Mouse (Mus musculus): ENCODE data around the gene Ap4m1.
"Not testable (repeated sequence)": the region's sequence is repeated elsewhere in the genome, so short reads cannot be mapped to it uniquely, and the experiment has no call there.

Gene Ap4m1

GRCm38 (mm10) chr5:138195463-138195862 is 23.7 kb downstream of the Ap4m1 start:
- no peak for DNase-seq

DNA sequence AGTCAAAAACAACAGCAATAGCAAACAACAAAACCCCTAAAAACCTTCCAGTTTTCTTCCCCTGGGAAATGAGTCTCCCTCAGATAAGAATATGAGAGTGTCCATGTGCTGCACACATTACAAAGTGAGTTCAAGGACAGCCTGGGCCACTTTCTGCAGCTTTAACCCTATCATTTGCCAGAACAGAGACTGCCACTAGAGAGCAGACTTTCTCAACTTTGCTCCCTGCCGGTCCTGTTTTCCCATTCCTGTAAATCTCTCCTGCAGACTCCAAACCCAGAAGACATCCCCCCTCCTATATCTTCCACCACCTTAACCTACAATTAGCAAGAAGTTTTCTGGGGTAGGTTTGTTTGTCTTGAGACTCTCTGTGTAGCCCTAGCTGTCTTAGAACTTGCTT is 27.8 kb downstream of the Ap4m1 start:
- no peak for DNase-seq

DNA sequence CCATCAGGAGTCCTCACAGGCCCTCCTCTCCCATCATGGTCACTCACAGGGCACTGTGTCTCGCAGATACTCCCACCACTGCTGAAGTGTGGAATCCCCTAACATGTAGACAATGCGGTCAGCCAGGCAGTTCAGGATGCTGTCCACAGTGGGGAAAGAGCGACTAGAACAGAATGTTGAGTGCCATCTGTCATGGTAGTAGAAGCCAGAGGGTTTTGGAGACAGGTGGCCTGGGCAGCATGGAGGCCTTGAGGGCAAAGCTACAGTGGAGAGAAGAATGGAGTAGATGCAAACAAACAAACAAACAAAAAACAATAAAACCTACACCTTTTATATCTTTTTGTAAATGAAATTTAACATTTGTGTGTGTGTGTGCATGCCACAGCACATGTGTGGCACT is 30.3 kb downstream of the Ap4m1 start:
- DNase-seq, result no peak

DNA sequence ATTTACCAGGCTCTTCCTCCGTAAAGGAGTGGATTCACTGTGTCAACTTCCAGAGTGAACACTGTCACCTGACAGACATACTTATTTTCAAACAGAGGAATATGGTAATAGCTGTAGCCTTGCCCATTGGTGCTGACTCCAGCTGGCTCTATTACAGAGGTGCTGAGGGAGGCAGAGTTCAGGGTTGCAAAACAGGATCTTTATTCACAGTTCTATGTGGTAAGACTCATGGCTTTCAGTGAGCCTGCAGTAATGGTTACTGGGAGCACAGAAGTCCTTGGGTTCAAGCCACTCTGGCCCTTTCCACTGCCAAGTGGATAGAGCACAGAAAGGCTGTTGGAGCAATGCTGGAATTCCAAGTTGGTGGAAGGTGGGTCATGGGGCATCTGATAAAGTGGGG is 35.5 kb downstream of the Ap4m1 start:
- DNase-seq, result no peak

- no peak for DNase-seq
Measured at GRCm38 (mm10) chr5:138207873-138208272, 36.1 kb downstream of the Ap4m1 start.

DNA sequence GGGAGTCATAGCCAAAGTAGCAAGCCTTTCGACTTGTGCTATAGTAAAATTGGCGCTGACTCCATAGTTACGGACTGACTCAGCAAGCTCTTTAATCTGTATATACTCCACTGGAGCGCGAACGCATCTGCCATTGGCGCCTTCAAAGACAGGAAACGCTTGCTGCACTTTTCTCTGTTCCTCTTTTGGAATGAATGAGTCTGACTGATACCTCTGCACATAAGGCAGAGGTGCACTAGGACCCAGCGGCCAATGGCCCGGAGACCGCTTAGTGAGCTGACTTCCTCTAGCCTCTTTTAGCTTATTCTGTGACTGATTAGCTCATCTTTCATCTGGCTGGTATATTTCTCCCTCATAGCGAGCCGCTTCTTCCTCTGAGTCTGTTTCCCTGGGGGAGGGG is 44.8 kb downstream of the Ap4m1 start:
- not testable (repeated sequence) for DNase-seq

GRCm38 (mm10) chr5:138219864-138220263 is 48.1 kb downstream of the Ap4m1 start:
- DNase-seq, result no peak

DNA sequence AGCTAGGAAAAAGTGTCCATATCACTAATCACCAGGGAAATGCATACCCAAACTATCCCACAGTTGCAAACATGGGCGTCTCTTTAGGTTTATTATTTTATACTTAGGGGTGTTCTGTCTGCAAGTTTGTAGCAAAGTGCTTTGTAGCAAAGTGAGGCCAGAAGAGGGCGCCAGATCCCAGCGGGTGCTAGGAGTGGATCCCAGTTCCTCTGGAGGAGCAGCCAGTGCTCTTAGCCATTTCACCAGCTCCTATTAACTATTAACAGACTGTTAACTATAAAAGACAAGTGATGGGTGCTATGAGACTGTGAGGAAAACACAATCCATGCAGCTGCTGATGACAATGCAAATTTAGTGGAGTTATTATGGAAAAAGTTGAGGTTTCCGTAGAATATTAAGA is 50.3 kb downstream of the Ap4m1 start:
- peak; percentile 67 to 88 for DNase-seq

DNA sequence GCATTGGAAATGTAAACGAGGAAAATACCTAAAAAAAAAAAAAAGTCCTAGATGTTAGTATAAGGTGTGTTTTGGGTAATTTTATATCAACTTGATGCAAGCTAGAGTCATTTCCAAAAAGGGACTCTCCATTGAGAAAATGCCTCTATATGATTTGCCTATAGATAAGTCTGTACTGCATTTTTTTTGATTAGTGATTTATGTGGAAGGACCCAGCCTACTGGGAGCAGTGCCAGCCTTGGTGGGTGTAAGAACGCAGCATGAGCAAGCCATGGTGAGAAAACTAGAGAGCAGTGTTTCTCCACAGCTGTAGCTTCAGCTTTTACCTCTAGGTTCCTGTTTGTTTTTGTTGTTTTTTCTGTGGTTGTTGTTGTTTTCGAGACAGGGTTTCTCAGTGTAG is 51.5 kb downstream of the Ap4m1 start:
- DNase-seq, result no peak

DNA sequence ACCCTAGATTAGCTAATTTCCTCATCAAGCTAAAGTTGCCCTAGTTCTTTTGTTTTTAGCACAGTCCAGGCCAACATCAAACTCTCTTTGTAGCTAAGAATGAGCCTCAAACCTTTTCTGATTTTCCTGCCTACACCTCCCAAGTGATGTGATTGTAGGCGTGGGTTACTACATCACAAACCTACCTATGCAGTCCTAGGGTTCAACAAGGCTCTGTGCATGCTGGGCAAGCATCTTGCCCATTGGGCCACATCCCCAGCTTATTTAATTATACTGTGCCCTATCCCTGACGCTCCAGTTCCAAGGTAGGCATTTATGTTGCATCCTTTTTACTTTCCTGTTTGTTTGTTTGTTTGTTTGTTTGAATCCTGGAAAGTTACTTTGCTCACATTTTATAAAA is 53.9 kb downstream of the Ap4m1 start, which contains the start of gene Nxpe5:
Gene Nxpe5, plus strand, starts transcription at position 199 of the 400 bp plus-strand sequence.
- no peak for DNase-seq

DNA sequence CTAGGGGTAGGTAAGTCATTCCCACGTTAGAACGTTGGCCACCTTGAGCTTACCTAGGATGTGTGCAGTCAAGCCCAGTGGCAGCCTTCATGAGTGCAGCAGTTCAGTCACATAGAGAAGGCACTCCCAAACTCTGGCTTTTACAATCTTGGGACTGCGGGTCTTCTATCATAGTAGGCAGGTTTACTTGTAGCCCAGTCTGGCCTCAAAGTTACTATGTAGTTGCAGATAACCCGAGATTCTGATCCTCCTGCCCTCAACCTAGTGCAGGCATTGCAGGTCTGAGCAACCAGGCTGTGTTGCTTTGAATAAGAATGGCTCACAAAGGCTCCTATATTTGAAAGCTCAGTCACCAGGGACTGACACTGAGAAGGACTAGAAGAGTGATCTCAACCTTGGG is 54.7 kb downstream of the Ap4m1 start:
- DNase-seq, result no peak

DNA sequence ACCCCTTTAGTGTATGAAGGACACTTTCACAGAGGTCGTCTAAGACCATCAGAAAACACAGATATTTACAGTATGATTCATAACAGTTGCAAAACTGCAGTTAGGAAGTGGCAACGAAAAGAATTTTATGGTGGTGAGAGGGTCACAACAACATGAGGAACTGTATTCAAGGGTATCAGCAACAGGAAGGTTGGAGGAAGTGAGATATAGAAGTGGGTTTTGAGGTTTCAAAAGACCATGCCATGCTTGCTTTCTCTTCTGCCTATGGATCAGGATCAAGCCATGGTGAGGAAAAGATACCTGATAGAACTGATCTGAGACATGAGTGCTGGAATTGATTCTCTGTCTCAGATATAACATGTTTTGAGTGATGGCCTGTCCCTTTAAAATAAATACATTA is 55.6 kb downstream of the Ap4m1 start:
- no peak for DNase-seq

GRCm38 (mm10) chr5:138228026-138228425 is 56.2 kb downstream of the Ap4m1 start:
- DNase-seq, result peak in 1 of 2 experiments; percentile 65

DNA sequence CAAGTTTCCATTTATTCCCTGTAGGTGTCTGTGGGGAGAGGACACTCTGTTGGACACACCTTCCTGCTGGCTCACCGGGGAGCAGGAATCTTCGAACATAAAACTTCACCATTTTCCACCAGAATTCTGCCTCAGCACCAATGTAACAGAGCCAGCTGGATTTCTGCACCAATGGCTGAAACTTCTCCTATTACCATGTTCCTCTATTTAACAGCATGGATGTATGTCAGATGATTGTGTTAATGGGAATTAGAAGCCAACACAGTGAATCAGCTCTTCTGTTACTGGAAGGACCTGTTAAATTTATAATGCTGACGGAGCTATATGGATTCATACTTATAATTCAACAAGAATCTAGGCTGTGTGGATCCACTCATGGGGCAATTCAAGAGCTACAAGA is 57.7 kb downstream of the Ap4m1 start:
- no peak for DNase-seq

Measured in spleen, adult 18-20 months (tissue).